Mouse (Mus musculus) midbrain, embryonic 13.5 days (tissue): ENCODE data around the gene Celsr2. TPM values are rescaled to one million over a fixed set of nuclear protein-coding genes. Genes with fewer than 3 reads are reported as not detected.
A peak's percentile ranks its signal among the peaks of the same experiment; 100 is the strongest.

Experiments used
- ATAC-seq: fragments of 200-750 bp; cut with Nextera tagmentation; 2 replicates; pipeline ENCODE4 v1.8.0; 2017; ENCODE audit warnings: mild to moderate bottlenecking, moderate TSS enrichment, moderate library complexity
- H3K27ac ChIP-seq: fragments of 300-500 bp; sonication (generic); 2 replicates; pipeline ENCODE4 v1.5.1; 2015; ENCODE audit warnings: inconsistent platforms, mild to moderate bottlenecking, moderate library complexity
- H3K27me3 ChIP-seq: fragments of 300-500 bp; sonication (generic); 2 replicates; pipeline ENCODE4 v1.6.1; 2015; ENCODE audit warnings: mild to moderate bottlenecking, inconsistent platforms
- H3K36me3 ChIP-seq: fragments of 300-500 bp; sonication (generic); 2 replicates; pipeline ENCODE4 v1.6.1; 2015; ENCODE audit warnings: mild to moderate bottlenecking, inconsistent platforms
- H3K4me1 ChIP-seq: fragments of 300-500 bp; sonication (generic); replicated peaks from 2 replicates; pipeline ENCODE4 v1.6.1; 2015; ENCODE audit warnings: inconsistent platforms
- H3K4me2 ChIP-seq: fragments of 300-500 bp; sonication (generic); replicated peaks from 2 replicates; pipeline ENCODE4 v1.6.1; 2015; ENCODE audit warnings: moderate library complexity, mild to moderate bottlenecking, inconsistent platforms
- H3K4me3 ChIP-seq: fragments of 300-500 bp; sonication (generic); replicated peaks from 2 replicates; pipeline ENCODE4 v1.5.1; 2015; ENCODE audit warnings: mild to moderate bottlenecking, inconsistent platforms
- H3K9ac ChIP-seq: fragments of 300-500 bp; sonication (generic); replicated peaks from 2 replicates; pipeline ENCODE4 v1.6.1; 2015; ENCODE audit warnings: mild to moderate bottlenecking, inconsistent platforms
- H3K9me3 ChIP-seq: fragments of 300-500 bp; sonication (generic); 2 replicates; pipeline ENCODE4 v1.6.1; 2016; ENCODE audit warnings: mild to moderate bottlenecking, inconsistent platforms
- WGBS: fragments of 180-500 bp; shearing (Covaris S2); methylation state at CpG from one replicate; pipeline ENCODE4 v1.1.7; 2015; 5-methylcytosine and 5-hydroxymethylcytosine counted together
- polyA plus RNA-seq: library from polyadenylated mRNA; unstranded; fragments of >200 nt; fragmentation: Nextera tagmentation; extraction: Ambion mirVana; gene quantifications from 2 replicates; pipeline ENCODE4 v1.2.1, GENCODE M21; 2015

Celsr2 gene
- 56.5 and 65.5 TPM in 2 replicates for polyA plus RNA-seq

GRCm38 (mm10) chr3:108414857-108415830 is at the start of gene Celsr2:
Gene Celsr2 (minus strand): TSS chr3:108415552.
- H3K9ac ChIP-seq, result peak within 1 kb of the TSS; percentile 98
- peaks cover 8% of the 10 kb centered on the region; the same call in 1 of the 2 replicates for H3K9me3 ChIP-seq
- peak within 1 kb of the TSS; percentile 96 for H3K27ac ChIP-seq
- ATAC-seq, result peak; percentile 28
- peak within 1 kb of the TSS; percentile 94 for H3K4me2 ChIP-seq
- 4% methylated on average over 60 of the region's 67 CpGs for WGBS
- peaks cover 8% of the 10 kb centered on the region; the same call in 1 of the 2 replicates for H3K27me3 ChIP-seq
- peak within 1 kb of the TSS; percentile 94 for H3K4me3 ChIP-seq
- H3K36me3 ChIP-seq, result peaks cover 28% of the 10 kb centered on the region
- H3K4me1 ChIP-seq, result peaks cover 52% of the 10 kb centered on the region

GRCm38 (mm10) chr3:108458866-108459265 is 43.5 kb upstream of the Celsr2 start:
- no peak overlapping the region for H3K4me2 ChIP-seq
- H3K4me3 ChIP-seq, result no peak overlapping the region
- 49% methylated on average over 10 of the region's 10 CpGs for WGBS
- H3K9ac ChIP-seq, result no peak overlapping the region
- ATAC-seq, result 0 out of 2 replicates have a peak, but pooled peaks have one; percentile 43
- H3K27ac ChIP-seq, result no peak overlapping the region
- H3K36me3 ChIP-seq, result no peaks in the 10 kb centered on the region
- H3K27me3 ChIP-seq, result no peaks in the 10 kb centered on the region
- H3K9me3 ChIP-seq, result no peaks in the 10 kb centered on the region
- 0 out of 2 replicates have a peak, but pooled peaks cover 3% of the 10 kb centered on the region for H3K4me1 ChIP-seq

GRCm38 (mm10) chr3:108458380-108458779 is 43.0 kb upstream of the Celsr2 start:
- 67% methylated on average over 14 of the region's 14 CpGs for WGBS
- Histone ChIP-seq H3K27me3 (no peaks in the 10 kb centered on the region), H3K36me3 (no peaks in the 10 kb centered on the region), H3K4me1 (0 out of 2 replicates have a peak, but pooled peaks cover 3% of the 10 kb centered on the region), H3K9me3 (no peaks in the 10 kb centered on the region), H3K27ac (no peak overlapping the region), H3K4me2 (no peak overlapping the region), H3K4me3 (no peak overlapping the region), H3K9ac (no peak overlapping the region)
- ATAC-seq, result 0 out of 2 replicates have a peak, but pooled peaks have one; percentile 20

GRCm38 (mm10) chr3:108454172-108454571 is 38.8 kb upstream of the Celsr2 start:
- no peak overlapping the region for H3K4me2 ChIP-seq
- 0 out of 2 replicates have a peak, but pooled peaks cover 3% of the 10 kb centered on the region for H3K4me1 ChIP-seq
- ATAC-seq, result no peak
- no peak overlapping the region for H3K4me3 ChIP-seq
- no peaks in the 10 kb centered on the region for H3K36me3 ChIP-seq
- WGBS, result 82% methylated on average over 1 of the region's 1 CpGs
- no peaks in the 10 kb centered on the region for H3K9me3 ChIP-seq
- H3K9ac ChIP-seq, result no peak overlapping the region
- no peak overlapping the region for H3K27ac ChIP-seq
- H3K27me3 ChIP-seq, result no peaks in the 10 kb centered on the region

- Histone ChIP-seq H3K27me3 (no peaks in the 10 kb centered on the region), H3K9ac (no peak overlapping the region), H3K27ac (no peak overlapping the region), H3K36me3 (no peaks in the 10 kb centered on the region), H3K4me1 (no peaks in the 10 kb centered on the region), H3K4me3 (no peak overlapping the region), H3K4me2 (no peak overlapping the region), H3K9me3 (no peaks in the 10 kb centered on the region)
- WGBS, result 89% methylated on average over 2 of the region's 2 CpGs
- ATAC-seq, result no peak
Measured at GRCm38 (mm10) chr3:108451969-108452368, 36.6 kb upstream of the Celsr2 start.

GRCm38 (mm10) chr3:108445366-108445705 is 30.0 kb upstream of the Celsr2 start:
- H3K4me1 ChIP-seq, result peaks cover 50% of the 10 kb centered on the region
- peak overlapping the region; percentile 92 for H3K9ac ChIP-seq
- H3K27me3 ChIP-seq, result no peaks in the 10 kb centered on the region
- 11% methylated on average over 6 of the region's 6 CpGs for WGBS
- H3K4me3 ChIP-seq, result peak overlapping the region; percentile 91
- peak overlapping the region; percentile 95 for H3K4me2 ChIP-seq
- no peak; the same call in 1 of the 2 replicates for ATAC-seq
- no peaks in the 10 kb centered on the region for H3K9me3 ChIP-seq
- 0 out of 2 replicates have a peak, but pooled peaks cover 6% of the 10 kb centered on the region for H3K36me3 ChIP-seq
- peak overlapping the region; percentile 92 for H3K27ac ChIP-seq

- peaks cover 8% of the 10 kb centered on the region; the same call in 1 of the 2 replicates for H3K36me3 ChIP-seq
- H3K27ac ChIP-seq, result peak within 1 kb of the TSS; percentile 92
- WGBS, result 0% methylated on average over 41 of the region's 41 CpGs
- H3K4me2 ChIP-seq, result peak within 1 kb of the TSS; percentile 95
- H3K27me3 ChIP-seq, result no peaks in the 10 kb centered on the region
- H3K4me1 ChIP-seq, result peaks cover 51% of the 10 kb centered on the region
- H3K9ac ChIP-seq, result peak within 1 kb of the TSS; percentile 92
- peak; percentile 98 for ATAC-seq
- H3K4me3 ChIP-seq, result peak within 1 kb of the TSS; percentile 91
- H3K9me3 ChIP-seq, result no peaks in the 10 kb centered on the region
Measured at GRCm38 (mm10) chr3:108444698-108445365, 29.5 kb upstream of the Celsr2 start, which contains the start of gene Sars. Gene Sars (minus strand): TSS chr3:108445209.

GRCm38 (mm10) chr3:108444029-108444428 is 28.7 kb upstream of the Celsr2 start:
- Histone ChIP-seq H3K4me2 (peak overlapping the region; percentile 95), H3K27me3 (no peaks in the 10 kb centered on the region), H3K36me3 (peaks cover 13% of the 10 kb centered on the region; the same call in 1 of the 2 replicates), H3K4me1 (peaks cover 51% of the 10 kb centered on the region), H3K4me3 (peak overlapping the region; percentile 91), H3K9me3 (no peaks in the 10 kb centered on the region), H3K27ac (peak overlapping the region; percentile 92), H3K9ac (peak overlapping the region; percentile 92)
- 25% methylated on average over 8 of the region's 8 CpGs for WGBS
- ATAC-seq, result no peak

- H3K4me1 ChIP-seq, result peaks cover 67% of the 10 kb centered on the region
- no peaks in the 10 kb centered on the region for H3K27me3 ChIP-seq
- no peak overlapping the region for H3K9ac ChIP-seq
- 58% methylated on average over 7 of the region's 7 CpGs for WGBS
- 0 out of 2 replicates have a peak overlapping the region, but pooled peaks have one; percentile 3 for H3K27ac ChIP-seq
- no peak for ATAC-seq
- H3K36me3 ChIP-seq, result peaks cover 36% of the 10 kb centered on the region
- no peaks in the 10 kb centered on the region for H3K9me3 ChIP-seq
- no peak overlapping the region for H3K4me3 ChIP-seq
- no peak overlapping the region for H3K4me2 ChIP-seq
Measured at GRCm38 (mm10) chr3:108436380-108436714, 21.0 kb upstream of the Celsr2 start.

GRCm38 (mm10) chr3:108435701-108436379 is 20.5 kb upstream of the Celsr2 start:
- Histone ChIP-seq H3K27ac (peak overlapping the region; percentile 91), H3K9ac (no peak overlapping the region), H3K4me3 (no peak overlapping the region), H3K27me3 (no peaks in the 10 kb centered on the region), H3K4me1 (peaks cover 67% of the 10 kb centered on the region), H3K9me3 (no peaks in the 10 kb centered on the region), H3K36me3 (peaks cover 41% of the 10 kb centered on the region), H3K4me2 (no peak overlapping the region)
- ATAC-seq, result no peak
- WGBS, result 69% methylated on average over 17 of the region's 17 CpGs

GRCm38 (mm10) chr3:108433881-108434495 is 18.6 kb upstream of the Celsr2 start:
- peak overlapping the region; percentile 47; the same call in 1 of the 2 replicates for H3K9ac ChIP-seq
- peaks cover 50% of the 10 kb centered on the region for H3K36me3 ChIP-seq
- WGBS, result 7% methylated on average over 19 of the region's 19 CpGs
- H3K4me2 ChIP-seq, result peak overlapping the region; percentile 13
- peaks cover 64% of the 10 kb centered on the region for H3K4me1 ChIP-seq
- peak overlapping the region; percentile 91 for H3K27ac ChIP-seq
- no peaks in the 10 kb centered on the region for H3K9me3 ChIP-seq
- ATAC-seq, result peak; percentile 5
- no peaks in the 10 kb centered on the region for H3K27me3 ChIP-seq
- H3K4me3 ChIP-seq, result no peak overlapping the region
